Mouse (Mus musculus) hindbrain, postnatal 0 days (tissue): ENCODE data around the gene Hes1. TPM values are rescaled to one million over a fixed set of nuclear protein-coding genes. Genes with fewer than 3 reads are reported as not detected.

Source experiments
- ATAC-seq: fragments of 200-750 bp; cut with Nextera tagmentation; 2 replicates; pipeline ENCODE4 v1.8.0; 2017; ENCODE audit warnings: mild to moderate bottlenecking, moderate TSS enrichment, moderate library complexity
- DNase-seq: peaks from one replicate; pipeline ENCODE4 v3.0.0-alpha.2; 2015; ENCODE audit warnings: low spot score
- H3K27ac ChIP-seq: fragments of 300-500 bp; sonication (generic); 2 replicates; pipeline ENCODE4 v1.5.1; 2014; ENCODE audit warnings: mild to moderate bottlenecking
- H3K27me3 ChIP-seq: fragments of 300-500 bp; sonication (generic); 2 replicates; pipeline ENCODE4 v1.6.1; 2014; ENCODE audit warnings: low read length, mixed read lengths; ENCODE audit not compliant: insufficient read depth
- H3K36me3 ChIP-seq: fragments of 300-500 bp; sonication (generic); 2 replicates; pipeline ENCODE4 v1.6.1; 2014; ENCODE audit warnings: low read length, mixed read lengths; ENCODE audit not compliant: insufficient read depth
- H3K4me1 ChIP-seq: fragments of 300-500 bp; sonication (generic); 2 replicates; pipeline ENCODE4 v1.6.1; 2014; ENCODE audit warnings: antibody characterized with exemption, low read length, mixed read lengths; ENCODE audit not compliant: insufficient read depth
- H3K4me2 ChIP-seq: fragments of 300-500 bp; sonication (generic); 2 replicates; pipeline ENCODE4 v1.6.1; 2014; ENCODE audit warnings: low read depth, mild to moderate bottlenecking, low read length, moderate library complexity, mixed read lengths
- H3K4me3 ChIP-seq: fragments of 300-500 bp; sonication (generic); 2 replicates; pipeline ENCODE4 v1.5.1; 2014; ENCODE audit warnings: low read length
- H3K9ac ChIP-seq: fragments of 300-500 bp; sonication (generic); replicated peaks from 2 replicates; pipeline ENCODE4 v1.6.1; 2014; ENCODE audit warnings: mild to moderate bottlenecking, low read length, moderate library complexity, mixed read lengths
- H3K9me3 ChIP-seq: fragments of 300-500 bp; sonication (generic); 2 replicates; pipeline ENCODE4 v1.6.1; 2016; ENCODE audit warnings: low read length, mixed read lengths
- CTCF ChIP-seq: IDR thresholded peaks from 2 replicates; pipeline ENCODE4 v1.5.1; 2016; ENCODE audit warnings: antibody characterized with exemption, control low read depth, low read depth
- WGBS: fragments of 180-500 bp; shearing (Covaris S2); extraction: QIAGEN DNeasy Blood & Tissue Kit; methylation state at CpG from one replicate; pipeline ENCODE4 v1.1.7; 2014; 5-methylcytosine and 5-hydroxymethylcytosine counted together
- polyA plus RNA-seq: library from polyadenylated mRNA; unstranded; fragments of >200 nt; fragmentation: Nextera tagmentation; extraction: Ambion mirVana; gene quantifications from 2 replicates; pipeline ENCODE4 v1.2.1, GENCODE M21; 2015
- total RNA-seq: library from RNA; depleted of rRNA; stranded (reverse); fragments of >200 nt; gene quantifications from 2 replicates; pipeline ENCODE4 v1.2.3, GENCODE M21; 2014

Gene Hes1
- total and polyA plus RNA-seq, 2 experiments from 2014 or later: 12.5 to 19.8 TPM

GRCm38 (mm10) chr16:30088646-30089045, 24.5 kb downstream of the Hes1 start:
- Histone ChIP-seq H3K27me3 (no peaks in the 10 kb centered on the region), H3K27ac (no peak overlapping the region), H3K36me3 (no peaks in the 10 kb centered on the region), H3K9ac (no peak overlapping the region), H3K9me3 (no peaks in the 10 kb centered on the region), H3K4me3 (no peak overlapping the region), H3K4me1 (no peaks in the 10 kb centered on the region), H3K4me2 (no peak overlapping the region)
- TF ChIP-seq CTCF: no peak
- 82% methylated on average over 5 of the region's 5 CpGs for WGBS
- no peak for ATAC-seq
- no peak for DNase-seq

GRCm38 (mm10) chr16:30090200-30090865, 26.1 kb downstream of the Hes1 start:
- Histone ChIP-seq H3K9me3 (no peaks in the 10 kb centered on the region), H3K36me3 (no peaks in the 10 kb centered on the region), H3K27ac (no peak overlapping the region), H3K4me3 (no peak overlapping the region), H3K4me1 (no peaks in the 10 kb centered on the region), H3K4me2 (no peak overlapping the region), H3K9ac (no peak overlapping the region), H3K27me3 (no peaks in the 10 kb centered on the region)
- DNase-seq (no peak), ATAC-seq (no peak)
- WGBS: 91% methylated on average over 9 of the region's 9 CpGs
- no peak for TF ChIP-seq CTCF

GRCm38 (mm10) chr16:30096050-30096449, 31.9 kb downstream of the Hes1 start:
- 67% methylated on average over 3 of the region's 3 CpGs for WGBS

GRCm38 (mm10) chr16:30096475-30096874, 32.3 kb downstream of the Hes1 start:
- H3K4me1 ChIP-seq: no peaks in the 10 kb centered on the region
- WGBS: 48% methylated on average over 7 of the region's 7 CpGs
- no peaks in the 10 kb centered on the region for H3K36me3 ChIP-seq
- DNase-seq (no peak), ATAC-seq (no peak)
- no peak overlapping the region for H3K4me2 ChIP-seq
- no peaks in the 10 kb centered on the region for H3K27me3 ChIP-seq
- H3K9me3 ChIP-seq: no peaks in the 10 kb centered on the region
- H3K27ac ChIP-seq: no peak overlapping the region
- H3K9ac ChIP-seq: no peak overlapping the region
- H3K4me3 ChIP-seq: no peak overlapping the region
- no peak for TF ChIP-seq CTCF

More at GRCm38 (mm10) chr16:30096050-30096449, 31.9 kb downstream of the Hes1 start:
- no peak overlapping the region for H3K9ac ChIP-seq
- H3K9me3 ChIP-seq: no peaks in the 10 kb centered on the region
- no peak overlapping the region for H3K4me2 ChIP-seq
- no peaks in the 10 kb centered on the region for H3K4me1 ChIP-seq
- H3K36me3 ChIP-seq: no peaks in the 10 kb centered on the region
- no peak overlapping the region for H3K27ac ChIP-seq
- no peak for TF ChIP-seq CTCF
- H3K4me3 ChIP-seq: no peak overlapping the region
- H3K27me3 ChIP-seq: no peaks in the 10 kb centered on the region
- ATAC-seq (no peak), DNase-seq (no peak)

GRCm38 (mm10) chr16:30099124-30099523, 34.9 kb downstream of the Hes1 start:
- 63% methylated on average over 5 of the region's 5 CpGs for WGBS
- H3K4me1 ChIP-seq: no peaks in the 10 kb centered on the region
- H3K27me3 ChIP-seq: no peaks in the 10 kb centered on the region
- no peak for TF ChIP-seq CTCF
- H3K27ac ChIP-seq: no peak overlapping the region
- no peaks in the 10 kb centered on the region for H3K36me3 ChIP-seq
- no peaks in the 10 kb centered on the region for H3K9me3 ChIP-seq
- H3K4me3 ChIP-seq: no peak overlapping the region
- no peak overlapping the region for H3K4me2 ChIP-seq
- no peak for DNase-seq
- no peak overlapping the region for H3K9ac ChIP-seq
- ATAC-seq: no peak

GRCm38 (mm10) chr16:30102149-30102915, 38.1 kb downstream of the Hes1 start:
- H3K27ac ChIP-seq: no peak overlapping the region
- no peak overlapping the region for H3K9ac ChIP-seq
- no peak overlapping the region for H3K4me3 ChIP-seq
- no peaks in the 10 kb centered on the region for H3K4me1 ChIP-seq
- no peaks in the 10 kb centered on the region for H3K9me3 ChIP-seq
- H3K36me3 ChIP-seq: no peaks in the 10 kb centered on the region
- 33% methylated on average over 10 of the region's 10 CpGs for WGBS
- H3K4me2 ChIP-seq: no peak overlapping the region
- ATAC-seq: no peak
- no peak for DNase-seq
- no peaks in the 10 kb centered on the region for H3K27me3 ChIP-seq
- TF ChIP-seq CTCF: no peak

- ATAC-seq: no peak
- Histone ChIP-seq H3K9me3 (no peaks in the 10 kb centered on the region), H3K4me1 (no peaks in the 10 kb centered on the region), H3K27ac (no peak overlapping the region), H3K9ac (no peak overlapping the region), H3K4me3 (no peak overlapping the region), H3K4me2 (no peak overlapping the region), H3K36me3 (no peaks in the 10 kb centered on the region), H3K27me3 (no peaks in the 10 kb centered on the region)
- WGBS: 17% methylated on average over 3 of the region's 3 CpGs
- no peak for DNase-seq
- no peak for TF ChIP-seq CTCF
Observed at GRCm38 (mm10) chr16:30102982-30103381, 38.8 kb downstream of the Hes1 start.
